20 mouse cellular contexts compared by ENCODE assay signal in the genomic region with DNA sequence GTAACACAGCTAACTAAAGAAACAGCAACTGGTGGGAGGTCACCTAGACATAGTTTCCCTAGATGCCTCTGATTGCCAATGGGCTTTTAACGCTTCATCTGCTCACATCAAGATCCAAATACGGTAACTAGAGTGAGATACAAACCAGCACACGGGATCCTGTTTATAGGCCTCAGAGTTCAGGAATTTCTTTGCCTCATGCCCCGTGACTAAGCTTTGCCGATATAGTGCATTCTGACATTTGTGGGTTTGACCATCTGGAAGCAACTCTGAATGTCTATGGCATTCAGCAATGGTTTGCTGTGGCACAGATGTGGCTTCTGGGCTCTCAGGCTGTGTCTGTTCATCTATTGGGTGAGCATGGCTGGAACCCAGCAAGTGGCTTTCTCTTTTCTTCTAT.
"Had no signal": no experiment of that assay in that cellular context is flagged by ENCODE, and none has a peak within 500 bp of the region (broad histone marks: within the 10 kb centered on the region; RNA-seq: fewer than 3 reads in every experiment).

No protein-coding gene starts in this region.

- DNase-seq: kidney, adult 2 months; kidney, postnatal 25 days; layer of hippocampus, adult 9-11 months; liver; lung, adult 18-20 months; lung, postnatal 14 days; lung, postnatal 4 days; right cerebral cortex, adult 18-20 months; right cerebral cortex, postnatal 25 days; thymus, adult 2 months had no signal

- H3K4me3 ChIP-seq: layer of hippocampus, adult 2 months; limb, embryonic 10.5 days; limb, embryonic 13.5 days; liver, embryonic 12.5 days; liver, embryonic 15.5 days; lung, embryonic 15.5 days; midbrain, embryonic 12.5 days; midbrain, embryonic 15.5 days had no signal

- ATAC-seq: liver, embryonic 12.5 days; midbrain, embryonic 15.5 days had no signal

- H3K9ac ChIP-seq: limb, embryonic 13.5 days; liver, embryonic 12.5 days; liver, embryonic 15.5 days; lung, embryonic 15.5 days; midbrain, embryonic 12.5 days; midbrain, embryonic 15.5 days had no signal

- H3K27me3 ChIP-seq: limb, embryonic 13.5 days; liver, embryonic 12.5 days; liver, embryonic 15.5 days; lung, embryonic 15.5 days; midbrain, embryonic 12.5 days; midbrain, embryonic 15.5 days had no signal

- H3K9me3 ChIP-seq: limb, embryonic 10.5 days; limb, embryonic 13.5 days; liver, embryonic 12.5 days; liver, embryonic 15.5 days; lung, embryonic 15.5 days; midbrain, embryonic 12.5 days; midbrain, embryonic 15.5 days had no signal

- H3K36me3 ChIP-seq: limb, embryonic 10.5 days; limb, embryonic 13.5 days; liver, embryonic 12.5 days; liver, embryonic 15.5 days; lung, embryonic 15.5 days; midbrain, embryonic 12.5 days; midbrain, embryonic 15.5 days had no signal

- H3K27ac ChIP-seq: kidney, postnatal 0 days; layer of hippocampus, adult 2 months; limb, embryonic 10.5 days; limb, embryonic 13.5 days; liver, embryonic 12.5 days; liver, embryonic 15.5 days; lung, embryonic 15.5 days; midbrain, embryonic 12.5 days; midbrain, embryonic 15.5 days; stomach, postnatal 0 days had no signal

- H3K4me2 ChIP-seq: limb, embryonic 13.5 days; liver, embryonic 12.5 days; liver, embryonic 15.5 days; lung, embryonic 15.5 days; midbrain, embryonic 12.5 days; midbrain, embryonic 15.5 days had no signal

- H3K4me1 ChIP-seq: limb, embryonic 10.5 days; liver, embryonic 12.5 days; liver, embryonic 15.5 days; lung, embryonic 15.5 days; midbrain, embryonic 12.5 days; midbrain, embryonic 15.5 days had no signal
